Mouse (Mus musculus) CH12.LX (cell line): ENCODE measurements at regions not wholly inside any gene's neighbourhood (a gene's known extent, or its start where the extent isn't known, plus 50 kb on each side); places are given as distances from the start of the nearest gene placed in this dataset.

Experiments
- DNase-seq: peaks from one replicate; pipeline ENCODE4 v3.0.0-alpha.2; 2013; ENCODE audit errors: extremely low read depth
- H3K27ac ChIP-seq: 2 replicates; pipeline ENCODE4 v1.5.1; 2012; ENCODE audit warnings: low read depth, mild to moderate bottlenecking, control low read depth, moderate library complexity; ENCODE audit not compliant: insufficient read depth
- H3K27me3 ChIP-seq: replicated peaks from 2 replicates; pipeline ENCODE3; 2012; ENCODE audit warnings: inconsistent platforms
- H3K36me3 ChIP-seq, 2 experiments: replicated peaks in 1 of 2; 2 replicates each; pipeline versions ENCODE3 to v1.6.1; 2012; ENCODE audit warnings: inconsistent platforms in 1 of 2, low read length in 1 of 2, mild to moderate bottlenecking in 1 of 2, mixed read lengths in 1 of 2, moderate library complexity in 1 of 2; ENCODE audit not compliant: control insufficient read depth in 1 of 2, insufficient read depth in 1 of 2
- H3K4me1 ChIP-seq, 2 experiments: 2 replicates each; pipeline ENCODE4 v1.6.1; 2012; ENCODE audit warnings: inconsistent platforms in 1 of 2, moderate library complexity in 1 of 2; ENCODE audit not compliant: insufficient read depth in 2 of 2, control insufficient read depth in 1 of 2
- H3K4me2 ChIP-seq: 2 replicates; pipeline ENCODE4 v1.6.1; 2012; ENCODE audit warnings: low read depth, mild to moderate bottlenecking, control low read depth; ENCODE audit not compliant: poor library complexity, insufficient read depth, severe bottlenecking
- H3K4me3 ChIP-seq, 3 experiments: fragments of 150-350 bp in 1 of 3; sonication (generic) in 1 of 3; replicated peaks in 1 of 3; 2 replicates each; pipeline versions ENCODE3 to v1.5.1; 2011 to 2012; ENCODE audit warnings: low read depth in 2 of 3, low read length in 2 of 3, mild to moderate bottlenecking in 2 of 3, moderate library complexity in 2 of 3, control low read depth in 1 of 3, improper control_type of control experiment in 1 of 3, inconsistent platforms in 1 of 3, mixed read lengths in 1 of 3; ENCODE audit not compliant: poor library complexity in 1 of 3
- H3K79me2 ChIP-seq: replicated peaks from 2 replicates; pipeline ENCODE4 v1.6.1; 2012; ENCODE audit warnings: mild to moderate bottlenecking, moderate library complexity; ENCODE audit not compliant: control insufficient read depth, poor library complexity, insufficient read depth, severe bottlenecking; ENCODE audit errors: extremely low read depth
- H3K9ac ChIP-seq: 2 replicates; pipeline ENCODE4 v1.6.1; 2012; ENCODE audit warnings: low read depth, mild to moderate bottlenecking, control low read depth, moderate library complexity; ENCODE audit not compliant: insufficient read depth
- H3K9me3 ChIP-seq: replicated peaks from 2 replicates; pipeline ENCODE3; 2012; ENCODE audit warnings: low read length, inconsistent platforms, mixed read lengths
- CHD2 ChIP-seq: IDR thresholded peaks from 2 replicates; pipeline ENCODE4 v1.6.1; 2011; ENCODE audit warnings: low read length, improper control_type of control experiment
- E2F4 ChIP-seq: IDR thresholded peaks from 2 replicates; pipeline ENCODE4 v1.6.1; 2011; ENCODE audit warnings: low read depth, low read length, improper control_type of control experiment; ENCODE audit not compliant: insufficient replicate concordance
- ELF1 ChIP-seq: IDR thresholded peaks from 2 replicates; pipeline ENCODE4 v1.6.1; 2014; ENCODE audit warnings: low read depth, mild to moderate bottlenecking, inconsistent platforms, low read length, improper control_type of control experiment
- EP300 ChIP-seq: IDR thresholded peaks from 2 replicates; pipeline ENCODE4 v1.6.1; 2011; ENCODE audit warnings: low read length, improper control_type of control experiment
- ETS1 ChIP-seq: conservative IDR thresholded peaks from 2 replicates; pipeline ENCODE4 v1.6.1; 2012; ENCODE audit warnings: low read depth, mild to moderate bottlenecking, inconsistent platforms, low read length, improper control_type of control experiment, moderate library complexity
- JUND ChIP-seq: conservative IDR thresholded peaks from 2 replicates; pipeline ENCODE4 v1.6.1; 2011; ENCODE audit warnings: low read depth, low read length, improper control_type of control experiment
- KAT2A ChIP-seq: IDR thresholded peaks from 2 replicates; pipeline ENCODE4 v1.6.1; 2012; ENCODE audit warnings: low read length, improper control_type of control experiment, inconsistent platforms; ENCODE audit not compliant: insufficient replicate concordance
- MAZ ChIP-seq: IDR thresholded peaks from 2 replicates; pipeline ENCODE4 v1.6.1; 2012; ENCODE audit warnings: low read depth, mild to moderate bottlenecking, inconsistent platforms, low read length, improper control_type of control experiment, moderate library complexity
- PAX5 ChIP-seq: IDR thresholded peaks from 2 replicates; pipeline ENCODE4 v1.6.1; 2012; ENCODE audit warnings: low read length, inconsistent platforms, mixed read lengths
- POLR2AphosphoS2 ChIP-seq: IDR thresholded peaks from 2 replicates; pipeline ENCODE4 v1.6.1; 2011; ENCODE audit warnings: low read depth, low read length, improper control_type of control experiment
- RAD21 ChIP-seq: IDR thresholded peaks from 2 replicates; pipeline ENCODE4 v1.6.1; 2011; ENCODE audit warnings: low read depth, mild to moderate bottlenecking, low read length, improper control_type of control experiment, moderate library complexity
- RCOR1 ChIP-seq: conservative IDR thresholded peaks from 2 replicates; pipeline ENCODE4 v1.6.1; 2012; ENCODE audit warnings: low read depth, mild to moderate bottlenecking, inconsistent platforms, low read length, improper control_type of control experiment
- SIN3A ChIP-seq: IDR thresholded peaks from 2 replicates; pipeline ENCODE4 v1.6.1; 2012; ENCODE audit warnings: low read length, improper control_type of control experiment, inconsistent platforms
- SMC3 ChIP-seq: IDR thresholded peaks from 2 replicates; pipeline ENCODE4 v1.6.1; 2011; ENCODE audit warnings: low read depth, low read length, improper control_type of control experiment
- UBTF ChIP-seq: IDR thresholded peaks from 2 replicates; pipeline ENCODE4 v1.6.1; 2012; ENCODE audit warnings: low read depth, mild to moderate bottlenecking, inconsistent platforms, low read length, improper control_type of control experiment, moderate library complexity
- ZC3H11A ChIP-seq: IDR thresholded peaks from 2 replicates; pipeline ENCODE4 v1.6.1; 2012; ENCODE audit warnings: low read depth, mild to moderate bottlenecking, inconsistent platforms, low read length, improper control_type of control experiment
- ZKSCAN1 ChIP-seq: IDR thresholded peaks from 2 replicates; pipeline ENCODE4 v1.6.1; 2012; ENCODE audit warnings: low read depth, inconsistent platforms, low read length, improper control_type of control experiment, borderline replicate concordance
- ZMIZ1 ChIP-seq: IDR thresholded peaks from 2 replicates; pipeline ENCODE4 v1.6.1; 2012; ENCODE audit warnings: low read depth, mild to moderate bottlenecking, inconsistent platforms, low read length, improper control_type of control experiment
- dilution Hi-C: fragments of 300-500 bp; cut with MboI; formaldehyde crosslinking; loops from 2 replicates; pipeline ENCODE4 v1.14.3; 2020; ENCODE audit warnings: low sequenced_read_pairs; ENCODE audit not compliant: extremely low pct_unique_long_range_greater_than_20kb, extremely low pct_ligation_motif_present
- in situ Hi-C: fragments of 300-500 bp; cut with MboI; formaldehyde crosslinking; loops from 3 replicates; pipeline ENCODE4 v1.14.3; 2019; ENCODE audit warnings: low sequenced_read_pairs, low pct_ligation_motif_present, low pct_unique_long_range_greater_than_20kb, mixed read lengths

- no peak for TF ChIP-seq PAX5
Observed at GRCm38 (mm10) chr16:58126086-58126485, 282.2 kb upstream of the Dcbld2 start (continued).

GRCm38 (mm10) chr16:58136144-58136905 lies 271.9 kb upstream of the Dcbld2 start:
- Histone ChIP-seq H3K27ac (no peak overlapping the region), H3K4me3 (no peak overlapping the region), H3K27me3 (peaks cover 14% of the 10 kb centered on the region), H3K4me1 (no peaks in the 10 kb centered on the region), H3K36me3 (no peaks in the 10 kb centered on the region), H3K9me3 (no peaks in the 10 kb centered on the region), H3K4me2 (no peak overlapping the region), H3K79me2 (no peaks in the 10 kb centered on the region), H3K9ac (no peak overlapping the region)
- in situ Hi-C loops, result no loop called here
- dilution Hi-C loops, result no loop called here
- DNase-seq, result no peak
- TF ChIP-seq RCOR1, result no peak
- TF ChIP-seq POLR2AphosphoS2, result no peak
- no peak for TF ChIP-seq RAD21
- no peak for TF ChIP-seq ELF1
- TF ChIP-seq KAT2A, result no peak
- no peak for TF ChIP-seq ETS1
- TF ChIP-seq PAX5, result no peak
- no peak for TF ChIP-seq CHD2
- no peak for TF ChIP-seq ZKSCAN1
- no peak for TF ChIP-seq ZC3H11A
- TF ChIP-seq EP300, result no peak
- no peak for TF ChIP-seq SIN3A
- TF ChIP-seq UBTF, result no peak
- TF ChIP-seq E2F4, result no peak
- TF ChIP-seq ZMIZ1, result no peak
- no peak for TF ChIP-seq JUND
- TF ChIP-seq, all 38 proteins: peak for 0

GRCm38 (mm10) chr16:58136979-58137378 lies 271.3 kb upstream of the Dcbld2 start:
- peaks cover 14% of the 10 kb centered on the region for H3K27me3 ChIP-seq
- dilution Hi-C loops (no loop called here), in situ Hi-C loops (no loop called here)
- H3K9ac ChIP-seq, result no peak overlapping the region
- H3K4me3 ChIP-seq, result no peak overlapping the region
- no peak for DNase-seq
- H3K79me2 ChIP-seq, result no peaks in the 10 kb centered on the region
- no peaks in the 10 kb centered on the region for H3K36me3 ChIP-seq
- no peaks in the 10 kb centered on the region for H3K4me1 ChIP-seq
- H3K4me2 ChIP-seq, result no peak overlapping the region
- TF ChIP-seq SMC3 (no peak), MAZ (no peak)
- no peak overlapping the region for H3K27ac ChIP-seq
- no peaks in the 10 kb centered on the region for H3K9me3 ChIP-seq
